ENCODE assay signal across 8 mouse cellular contexts in genomic region chr9:13749675-13749998, GRCm38 (mm10). TPM values are rescaled to one million over a fixed set of nuclear protein-coding genes. Genes with fewer than 3 reads are reported as not detected.
DNase-seq lines count a peak whose midpoint lies in the region; ATAC-seq and TF ChIP-seq lines count a peak whose summit lies in the region.

No protein-coding gene starts in this region.

- 1% methylated on average over 7 of the region's 7 CpGs for WGBS in kidney, embryonic 16.5 days
- 3% methylated on average over 7 of the region's 7 CpGs for WGBS in intestine, embryonic 14.5 days

- H3K9me3 ChIP-seq in kidney, embryonic 16.5 days (ENCODE audit: low read length) = 0 out of 2 replicates have a peak, but pooled peaks cover 5% of the 10 kb centered on the region
- peaks cover 3% of the 10 kb centered on the region; the same call in 1 of the 2 replicates for H3K9me3 ChIP-seq in intestine, embryonic 14.5 days (ENCODE audit: control insufficient read depth, low read length)

- peaks cover 9% of the 10 kb centered on the region for H3K4me1 ChIP-seq in kidney, embryonic 16.5 days (ENCODE audit: insufficient read depth, low read length)
- peaks cover 5% of the 10 kb centered on the region for H3K4me1 ChIP-seq in brown adipose tissue, adult 24 weeks (ENCODE audit: control insufficient read depth, insufficient read depth, insufficient read length, low read length)
- peaks cover 8% of the 10 kb centered on the region; the same call in 1 of the 2 replicates for H3K4me1 ChIP-seq in intestine, embryonic 14.5 days (replicated peaks; ENCODE audit: control insufficient read depth, insufficient read depth, low read length)

- H3K36me3 ChIP-seq in kidney, embryonic 16.5 days (ENCODE audit: insufficient read depth, low read length) = no peaks in the 10 kb centered on the region
- H3K36me3 ChIP-seq in intestine, embryonic 14.5 days (ENCODE audit: control insufficient read depth, insufficient read depth, low read length) = no peaks in the 10 kb centered on the region
- H3K36me3 ChIP-seq in myocyte (ENCODE audit: control insufficient read depth, insufficient read depth) = no peaks in the 10 kb centered on the region

- peak overlapping the region; percentile 93 for H3ac ChIP-seq in myocyte (ENCODE audit: control insufficient read depth, insufficient read length)

- peak overlapping the region; percentile 100 for H3K9ac ChIP-seq in kidney, embryonic 16.5 days (replicated peaks; ENCODE audit: low read length)
- H3K9ac ChIP-seq in intestine, embryonic 14.5 days (ENCODE audit: low read length) = peak overlapping the region; percentile 98

- peak overlapping the region; percentile 69 for H3K4me2 ChIP-seq in kidney, embryonic 16.5 days (replicated peaks; ENCODE audit: low read depth, low read length)
- peak overlapping the region; percentile 80 for H3K4me2 ChIP-seq in intestine, embryonic 14.5 days (ENCODE audit: low read length)
- peak overlapping the region; percentile 86 for H3K4me2 ChIP-seq in myocyte (ENCODE audit: low read depth)

- no peak for TF ChIP-seq POLR2A in myocyte (IDR thresholded peaks at IDR 0.05; ENCODE audit: insufficient read length, low read depth)

- DNase-seq in kidney, adult 9 months = no peak
- no peak for DNase-seq in intestine, embryonic 14.5 days (ENCODE audit: low spot score)
- no peak for DNase-seq in cerebellum, postnatal 4 days (ENCODE audit: low spot score in 2 of 2)
- DNase-seq in cerebellum, postnatal 25 days = no peak
- DNase-seq in gastrocnemius, postnatal 4 days (ENCODE audit: low spot score in 2 of 2) = no peak

- no peaks in the 10 kb centered on the region for H3K27me3 ChIP-seq in kidney, embryonic 16.5 days (ENCODE audit: insufficient read depth, low read length)
- H3K27me3 ChIP-seq in intestine, embryonic 14.5 days (replicated peaks; ENCODE audit: control insufficient read depth, insufficient read depth, low read length) = no peaks in the 10 kb centered on the region
- no peaks in the 10 kb centered on the region for H3K27me3 ChIP-seq in myocyte (ENCODE audit: control insufficient read depth, insufficient read depth, insufficient read length)

- no peak for ATAC-seq in kidney, embryonic 16.5 days (ENCODE audit: low FRiP score, low TSS enrichment)
- no peak for ATAC-seq in intestine, embryonic 14.5 days (replicated peaks; ENCODE audit: low FRiP score, low TSS enrichment, low read depth)

- H3K27ac ChIP-seq in kidney, embryonic 16.5 days (ENCODE audit: low read length) = peak overlapping the region; percentile 94
- peak overlapping the region; percentile 88 for H3K27ac ChIP-seq in brown adipose tissue, adult 24 weeks (replicated peaks; ENCODE audit: low read depth, low read length)
- H3K27ac ChIP-seq in intestine, embryonic 14.5 days (ENCODE audit: low read depth) = peak overlapping the region; percentile 96

- peak overlapping the region; percentile 99 for H3K4me3 ChIP-seq in kidney, embryonic 16.5 days (ENCODE audit: low read length)
- peak overlapping the region; percentile 98 for H3K4me3 ChIP-seq in brown adipose tissue, adult 24 weeks (ENCODE audit: insufficient read depth, low read depth, low read length)
- H3K4me3 ChIP-seq in intestine, embryonic 14.5 days (ENCODE audit: low read depth, low read length) = peak overlapping the region; percentile 97
- peak overlapping the region; percentile 86 for H3K4me3 ChIP-seq in myocyte

- peaks cover 51% of the 10 kb centered on the region for H3K79me2 ChIP-seq in myocyte (ENCODE audit: control insufficient read depth, insufficient read depth)

TF ChIP-seq in myocyte, 11 proteins besides CTCF, POLR2A, EP300 and RAD21:
- TF ChIP-seq REST (IDR thresholded peaks at IDR 0.05; ENCODE audit: insufficient read depth, insufficient read length) = no peak
- no peak for TF ChIP-seq MAX (IDR thresholded peaks at IDR 0.05; ENCODE audit: low read depth)
- no peak for TF ChIP-seq CEBPB (IDR thresholded peaks at IDR 0.05; ENCODE audit: insufficient read depth, poor library complexity, severe bottlenecking)
- TF ChIP-seq MYOD1 (IDR thresholded peaks at IDR 0.05; ENCODE audit: control insufficient read depth in 1 of 3, insufficient read length in 2 of 3, low read depth in 2 of 3) = no peak
- TF ChIP-seq E2F4 (IDR thresholded peaks at IDR 0.05; ENCODE audit: insufficient read depth) = no peak
- TF ChIP-seq TCF12 (IDR thresholded peaks at IDR 0.05; ENCODE audit: insufficient read depth, poor library complexity, severe bottlenecking) = no peak
- no peak for TF ChIP-seq USF1 (IDR thresholded peaks at IDR 0.05; ENCODE audit: low read depth)
- TF ChIP-seq MYOG (IDR thresholded peaks at IDR 0.05; ENCODE audit: control insufficient read depth in 1 of 3, insufficient read depth in 1 of 3, insufficient read length in 2 of 3, low read depth in 2 of 3) = no peak
- no peak for TF ChIP-seq SRF (IDR thresholded peaks at IDR 0.05; ENCODE audit: control insufficient read depth, insufficient read length, low read depth)
- TF ChIP-seq POLR2AphosphoS2 (IDR thresholded peaks at IDR 0.05; ENCODE audit: insufficient read length, low read depth) = no peak
- no peak for TF ChIP-seq TCF3 (IDR thresholded peaks at IDR 0.05; ENCODE audit: insufficient read length, low read depth)

RNA-seq across cellular contexts. Expression of gene Mtmr2, which starts 1.4 kb away (rescaled TPM):
- 87.7 and 92.1 TPM in 2 replicates for polyA plus RNA-seq in kidney, embryonic 16.5 days (2015; fragmentation: Nextera tagmentation; extraction: Ambion mirVana)
- 38.9 and 42.2 TPM in 2 replicates for polyA plus RNA-seq in brown adipose tissue, adult 24 weeks (2012; ENCODE audit: insufficient read depth, insufficient read length, missing spikeins)
- 78.8 and 86.5 TPM in 2 replicates for polyA plus RNA-seq in intestine, embryonic 14.5 days (2014; fragmentation: Nextera tagmentation; extraction: Ambion mirVana)
- 20.9 TPM for polyA plus RNA-seq in myocyte (2012; fragmentation: generic; extraction: Trizol)
- 10 to 100 TPM; 35.8 to 38.7 TPM for total RNA-seq in gastrocnemius, postnatal 4 days (2021)
